Mouse (Mus musculus) erythroid progenitor cell, adult 5-6 weeks (primary cell): Measurements from ENCODE around the gene Hnrnpa0. TPM values are rescaled to one million over a fixed set of nuclear protein-coding genes. Genes with fewer than 3 reads are reported as not detected.

ENCODE experiments used
- ATAC-seq: replicated peaks from 2 replicates; pipeline ENCODE4 v1.8.0; 2016; ENCODE audit warnings: moderate number of reproducible peaks, mild to moderate bottlenecking, moderate TSS enrichment, inconsistent platforms; ENCODE audit not compliant: poor library complexity, low FRiP score, severe bottlenecking
- total RNA-seq, 2 experiments: library from RNA; stranded (forward) in 1 of 2; stranded (reverse) in 1 of 2; fragments of 150-400 nt in 1 of 2; fragments of 186-747, 209-891 nt in 1 of 2; gene quantifications; 2 replicates each; pipeline versions ENCODE4 v1.2.3 to v1.2.4; 2015 to 2017; ENCODE audit warnings: low replicate concordance in 2 of 2

Hnrnpa0 gene
- total RNA-seq, 2 experiments from 2014 or later = 21.2 to 38.1 TPM

DNA sequence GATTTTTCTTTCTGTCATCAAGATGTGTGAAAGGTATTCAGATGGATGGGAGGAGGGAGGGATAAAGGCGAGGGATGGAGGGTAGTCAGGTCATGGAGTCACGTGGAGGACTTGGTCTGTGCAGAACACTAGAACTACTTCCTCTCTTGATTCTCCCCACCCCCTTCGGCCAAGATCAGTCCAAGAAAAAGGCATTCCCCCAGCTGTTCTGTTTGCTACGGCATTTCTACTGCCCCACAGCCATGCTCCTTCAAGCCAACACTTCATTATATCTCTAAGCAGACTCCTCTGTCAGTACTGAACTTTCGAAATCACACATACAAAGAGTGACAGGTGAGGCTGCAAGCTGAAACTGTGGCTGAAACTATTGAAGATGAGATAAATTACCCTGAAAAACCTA, 45.3 kb downstream of the Hnrnpa0 start:
- ATAC-seq = no peak

DNA sequence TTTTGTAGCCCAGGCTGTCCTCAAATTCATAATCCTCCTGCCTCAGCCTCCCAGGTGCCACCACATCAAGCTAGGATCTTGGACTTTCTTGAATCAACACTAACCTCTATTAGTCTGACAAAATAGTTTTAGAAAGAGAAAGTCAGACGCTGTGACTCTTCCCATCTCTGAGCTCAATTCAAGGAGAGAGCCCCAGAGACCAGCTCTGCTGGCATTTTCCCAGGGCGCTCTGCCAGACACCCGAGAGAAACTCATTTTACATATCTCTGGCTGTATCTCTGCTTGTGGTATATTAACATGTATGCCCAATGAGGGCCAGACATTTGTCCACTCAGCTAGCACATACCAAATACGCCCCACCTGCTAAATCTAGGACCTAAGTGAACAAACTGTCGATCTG, 50.0 kb downstream of the Hnrnpa0 start:
- ATAC-seq = no peak

Other genes starting within 250 kb of the Hnrnpa0 start
- not detected in 2 replicates for gene Spock1, start 220.2 kb downstream of the Hnrnpa0 start, total RNA-seq (2015; ENCODE audit: low replicate concordance)
- gene Spock1, start 220.2 kb downstream of the Hnrnpa0 start, total RNA-seq (2017; ENCODE audit: low replicate concordance) = not detected in 2 replicates
- gene Klhl3, start 15.0 kb downstream of the Hnrnpa0 start, total RNA-seq (2015; ENCODE audit: low replicate concordance) = 0.36 and 0.84 TPM in 2 replicates
- not detected in 2 replicates for gene Klhl3, start 15.0 kb downstream of the Hnrnpa0 start, total RNA-seq (2017; ENCODE audit: low replicate concordance)
- gene Idnk, start 29.1 kb upstream of the Hnrnpa0 start, total RNA-seq (2015; ENCODE audit: low replicate concordance) = 20.5 and 37.8 TPM in 2 replicates
- gene Idnk, start 29.1 kb upstream of the Hnrnpa0 start, total RNA-seq (2017; ENCODE audit: low replicate concordance) = 13.5 and 18.4 TPM in 2 replicates
- 35.0 and 39.4 TPM in 2 replicates for gene Ubqln1, start 87.1 kb upstream of the Hnrnpa0 start, total RNA-seq (2015; ENCODE audit: low replicate concordance)
- gene Ubqln1, start 87.1 kb upstream of the Hnrnpa0 start, total RNA-seq (2017; ENCODE audit: low replicate concordance) = 19.4 and 32.5 TPM in 2 replicates
- not detected in 2 replicates for gene Gkap1, start 147.1 kb upstream of the Hnrnpa0 start, total RNA-seq (2015; ENCODE audit: low replicate concordance)
- gene Gkap1, start 147.1 kb upstream of the Hnrnpa0 start, total RNA-seq (2017; ENCODE audit: low replicate concordance) = 0.30 and 1.9 TPM in 2 replicates
- not detected in 2 replicates for gene Kif27, start 230.6 kb upstream of the Hnrnpa0 start, total RNA-seq (2015; ENCODE audit: low replicate concordance)
- not detected in 2 replicates for gene Kif27, start 230.6 kb upstream of the Hnrnpa0 start, total RNA-seq (2017; ENCODE audit: low replicate concordance)